Mouse (Mus musculus) G1E (cell line): ENCODE results near the gene Myo10.

Source experiments
- CTCF ChIP-seq: IDR thresholded peaks from 2 replicates; pipeline ENCODE4 v1.5.1; 2012; ENCODE audit warnings: low read depth, low read length, inconsistent platforms, mixed read lengths
- GATA1 ChIP-seq: IDR thresholded peaks from 2 replicates; pipeline ENCODE4 v1.6.1; 2012; ENCODE audit warnings: borderline replicate concordance, low read length, inconsistent platforms, mixed read lengths
- POLR2AphosphoS5 ChIP-seq: IDR thresholded peaks from 2 replicates; pipeline ENCODE4 v1.6.1; 2012; ENCODE audit warnings: low read depth, low read length, inconsistent platforms; ENCODE audit not compliant: insufficient replicate concordance

DNA sequence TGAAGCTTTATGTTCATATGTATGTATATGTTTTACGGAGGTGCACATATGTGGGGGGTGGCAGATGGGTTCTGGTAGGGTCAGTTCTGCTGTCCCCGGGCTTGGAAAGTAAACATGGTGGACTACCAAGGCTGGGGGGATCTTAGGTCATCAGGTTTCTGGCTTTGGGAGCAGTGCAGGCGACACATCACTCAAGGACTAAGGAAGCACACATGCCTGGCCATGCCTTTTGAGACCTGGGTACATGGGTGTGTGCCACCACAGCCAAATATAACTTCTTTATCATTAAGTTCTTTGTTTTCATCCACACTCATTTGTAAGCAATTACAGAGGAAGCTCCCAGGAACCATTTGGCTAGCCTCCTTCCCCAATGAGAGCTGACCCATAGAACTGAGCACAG is 72.9 kb downstream of the Myo10 start:
- no peak for TF ChIP-seq GATA1
- TF ChIP-seq CTCF, result no peak
- no peak for TF ChIP-seq POLR2AphosphoS5
